Mouse (Mus musculus): ENCODE measurements around the gene Creg2.
A peak's percentile ranks its signal among the peaks of the same experiment; 100 is the strongest.

Creg2 gene

DNA sequence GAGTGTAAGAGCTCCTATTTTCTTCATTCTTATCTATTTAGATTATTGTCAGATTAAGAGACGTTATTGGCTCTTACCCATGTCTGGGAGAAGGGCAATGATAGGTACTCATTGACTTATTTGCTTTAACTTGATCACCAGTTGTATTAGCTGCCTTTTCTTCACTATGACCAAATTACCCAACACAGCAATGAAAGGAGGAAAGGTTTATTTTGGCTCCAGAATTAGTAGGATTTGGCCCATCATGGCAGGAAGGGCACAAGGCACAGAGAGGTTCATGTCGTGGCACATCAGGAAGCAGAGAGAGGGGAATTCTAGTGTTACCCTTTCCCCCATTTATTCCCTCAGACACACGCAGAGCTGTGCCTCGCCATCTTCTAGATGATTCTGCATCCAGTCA is 1.8 kb upstream of the Creg2 start:
- DNase-seq (ENCODE audit: low read depth, low spot score), result no peak

DNA sequence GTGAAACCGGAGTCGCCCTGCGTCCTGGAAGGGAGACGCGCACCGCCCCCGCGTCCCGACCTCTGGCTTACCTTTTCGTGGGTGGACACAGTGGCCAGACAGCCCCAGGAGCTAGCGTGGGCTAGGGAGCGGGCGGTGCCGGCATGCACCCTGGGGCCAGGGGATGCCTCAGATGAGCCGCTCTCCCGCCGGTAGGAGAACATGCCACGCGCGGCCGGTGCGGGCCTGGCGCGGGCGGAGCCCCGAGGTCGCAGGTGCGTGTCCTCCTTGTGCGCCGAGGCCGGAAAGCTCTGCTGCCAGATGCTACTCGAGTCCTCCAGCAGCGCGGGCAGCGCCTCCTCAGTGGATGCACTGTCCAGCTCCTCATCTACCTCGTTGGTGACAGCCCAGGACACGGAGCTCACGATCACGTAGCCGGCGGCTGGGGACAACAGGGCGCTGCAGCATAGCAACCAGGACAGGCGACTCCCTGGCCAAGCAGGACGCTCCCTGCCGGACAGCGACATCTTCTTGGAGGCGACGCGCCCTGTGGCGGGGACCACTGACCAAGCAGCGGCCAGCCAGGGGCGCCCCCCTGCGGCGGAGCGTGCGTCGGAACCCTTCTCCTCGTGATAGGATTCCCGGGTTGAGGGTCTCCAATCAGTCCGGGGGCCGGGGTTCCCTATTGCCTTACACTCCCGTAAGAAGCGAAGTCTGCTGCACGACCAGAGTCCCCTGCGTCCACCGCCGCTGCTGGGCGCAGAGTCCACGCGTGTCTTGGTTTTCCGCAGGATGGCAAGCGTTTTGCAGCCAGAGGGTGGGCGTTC is 636 bp downstream of the Creg2 start:
- no peak for DNase-seq (ENCODE audit: low read depth, low spot score)

DNA sequence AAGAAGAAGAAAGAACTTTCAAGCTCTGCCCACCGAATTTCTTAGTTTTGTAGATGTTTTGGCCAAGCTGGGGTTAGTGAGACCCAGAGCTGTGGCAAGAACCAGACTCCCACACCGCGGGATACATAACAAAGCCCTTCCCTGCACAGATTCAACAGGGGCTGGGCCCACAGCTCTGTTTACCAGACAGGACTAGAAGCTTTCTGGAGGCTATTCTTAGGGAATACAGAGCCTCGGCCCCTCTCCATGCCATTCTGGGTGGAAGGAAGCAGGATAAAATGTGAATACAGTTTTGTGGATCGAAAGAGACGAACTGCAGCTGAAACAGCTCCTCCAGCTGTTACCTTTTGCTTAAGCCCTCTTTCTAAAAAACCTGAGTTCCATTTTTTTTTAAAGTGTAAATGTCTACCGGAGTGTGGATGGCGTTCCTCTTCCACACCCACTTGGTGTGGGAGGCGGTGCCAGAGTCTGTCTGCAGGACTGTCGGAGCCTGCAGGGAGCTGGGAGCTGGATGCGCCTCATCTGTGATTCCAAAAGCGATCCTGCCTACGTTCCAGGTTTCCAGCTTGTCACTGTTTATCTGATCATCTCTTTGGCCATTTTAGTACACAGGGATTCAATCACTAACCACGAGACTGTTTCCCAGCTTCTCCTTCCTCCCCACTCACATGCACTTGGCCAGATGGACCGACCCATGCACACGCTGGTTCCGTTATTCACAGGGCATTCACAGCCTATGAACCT is 1.4 kb downstream of the Creg2 start:
- DNase-seq (ENCODE audit: low read depth, low spot score), result peak; percentile 70

DNA sequence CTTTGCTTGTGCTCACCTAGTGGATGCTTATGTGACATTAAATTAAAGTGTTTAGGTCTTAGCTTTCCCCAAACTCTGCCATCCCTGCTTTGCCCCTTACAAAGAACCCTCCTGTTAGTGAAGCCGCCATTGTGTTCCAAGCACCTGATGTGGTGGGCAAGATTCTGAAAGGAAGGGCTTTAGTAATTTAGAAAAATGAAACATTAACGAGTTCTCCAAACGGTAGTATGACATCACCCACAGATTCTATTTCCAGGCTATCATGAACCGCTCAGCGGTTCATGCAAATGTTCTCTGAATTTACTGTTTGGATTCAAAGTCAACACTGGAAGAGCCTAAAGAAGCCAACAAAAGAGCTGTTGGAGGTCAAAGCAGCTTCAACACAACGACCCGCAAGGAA is 2.7 kb downstream of the Creg2 start:
- DNase-seq (ENCODE audit: low read depth, low spot score), result no peak

DNA sequence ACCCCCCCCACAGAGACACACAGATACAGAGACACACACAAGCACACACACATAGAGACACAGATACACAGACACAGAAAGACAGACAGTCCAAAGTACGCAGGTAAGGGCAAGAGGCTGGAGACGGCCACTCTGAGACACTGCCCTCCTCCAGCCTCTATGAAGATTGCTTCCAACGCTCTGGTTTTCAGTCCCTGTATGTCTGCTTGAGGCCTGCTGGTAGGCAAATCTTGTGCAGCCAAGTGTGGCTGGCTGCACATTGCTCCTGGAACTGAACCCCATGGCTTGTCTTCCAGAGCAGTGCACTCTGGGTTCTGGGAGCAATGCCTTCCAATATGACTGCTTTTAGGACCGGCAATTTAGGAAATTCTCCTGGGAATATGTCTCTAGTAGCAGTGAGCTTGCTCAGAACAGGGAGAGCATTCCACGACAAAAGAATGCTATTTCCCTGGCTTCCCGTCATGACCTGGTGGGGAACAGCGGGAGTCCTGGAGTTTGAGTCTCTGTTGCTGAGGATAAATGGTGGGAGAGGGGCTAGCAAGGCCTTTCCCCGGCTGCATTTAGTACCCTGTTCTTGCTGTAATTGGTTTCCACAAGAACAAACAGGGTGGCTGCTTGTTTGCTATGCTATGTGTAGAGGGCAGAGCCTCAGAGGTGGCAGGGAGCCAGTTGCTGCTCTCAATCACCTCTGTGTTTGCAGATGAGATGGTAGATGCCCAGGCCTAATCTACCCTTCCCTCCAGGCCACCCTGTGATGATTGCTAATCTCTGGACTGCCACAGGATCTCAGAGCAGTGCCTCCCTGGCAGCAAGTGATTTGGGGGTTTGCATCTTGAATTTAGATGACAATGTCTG is 5.1 kb downstream of the Creg2 start:
- DNase-seq (ENCODE audit: low read depth, low spot score), result no peak

DNA sequence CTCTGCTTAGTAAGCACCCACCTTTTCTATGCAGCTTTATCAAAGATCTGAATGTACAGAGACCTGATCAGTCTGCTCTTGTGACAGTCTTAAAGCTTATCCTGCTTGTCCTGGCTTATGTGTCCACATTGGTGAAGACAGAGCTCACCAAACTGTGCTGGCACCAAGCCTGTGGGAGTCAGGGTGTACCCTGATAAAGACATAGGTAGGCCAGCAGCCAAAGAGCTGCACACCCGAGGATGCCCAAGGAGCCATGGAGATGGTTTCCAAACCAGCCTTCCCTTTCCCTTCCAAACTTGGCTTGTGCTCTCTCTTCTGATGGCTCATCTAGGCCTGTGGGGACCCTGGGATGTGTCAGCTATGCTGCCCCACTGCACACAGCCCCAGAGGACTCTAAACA is 6.9 kb downstream of the Creg2 start:
- no peak for DNase-seq (ENCODE audit: low read depth, low spot score)

DNA sequence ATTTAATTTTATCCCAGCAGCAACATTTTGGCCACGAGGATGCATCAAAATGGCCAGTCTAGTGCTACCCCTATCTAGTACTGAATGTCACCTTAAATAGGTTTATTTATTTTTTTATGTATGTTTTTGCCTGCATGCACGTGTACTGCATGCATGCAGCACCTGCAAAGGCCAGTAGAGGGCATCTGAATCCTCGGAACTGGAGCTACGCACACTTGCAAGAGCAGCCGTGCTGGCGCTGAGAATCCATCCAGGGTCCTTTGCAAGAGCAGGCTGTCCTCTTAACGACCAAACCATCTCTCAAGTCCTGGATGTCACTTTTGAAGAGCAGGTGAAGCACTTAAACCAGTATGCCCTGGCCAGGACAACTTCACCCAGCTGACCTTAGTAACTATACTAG is 9.6 kb downstream of the Creg2 start:
- DNase-seq (ENCODE audit: low read depth, low spot score), result peak; percentile 68

DNA sequence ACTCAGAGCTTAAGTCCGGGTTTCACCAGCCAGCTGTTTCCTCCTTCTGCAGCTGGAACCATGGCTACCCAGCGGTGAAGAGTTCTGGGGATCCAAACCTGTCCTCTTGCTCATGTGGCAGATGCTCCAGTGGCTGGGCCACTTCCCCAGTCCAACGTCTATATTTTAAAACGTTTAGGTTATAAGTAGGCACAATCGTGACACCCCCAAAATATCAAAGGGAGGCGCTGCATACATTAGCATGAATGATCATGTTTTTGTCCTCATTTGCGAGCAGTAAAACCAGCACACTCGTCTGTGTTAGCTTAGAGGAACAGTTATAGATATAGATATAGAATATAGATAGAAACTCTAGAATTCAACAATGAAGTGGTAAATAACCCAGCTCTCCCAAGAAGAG is 14.1 kb downstream of the Creg2 start:
- DNase-seq (ENCODE audit: low read depth, low spot score), result no peak

DNA sequence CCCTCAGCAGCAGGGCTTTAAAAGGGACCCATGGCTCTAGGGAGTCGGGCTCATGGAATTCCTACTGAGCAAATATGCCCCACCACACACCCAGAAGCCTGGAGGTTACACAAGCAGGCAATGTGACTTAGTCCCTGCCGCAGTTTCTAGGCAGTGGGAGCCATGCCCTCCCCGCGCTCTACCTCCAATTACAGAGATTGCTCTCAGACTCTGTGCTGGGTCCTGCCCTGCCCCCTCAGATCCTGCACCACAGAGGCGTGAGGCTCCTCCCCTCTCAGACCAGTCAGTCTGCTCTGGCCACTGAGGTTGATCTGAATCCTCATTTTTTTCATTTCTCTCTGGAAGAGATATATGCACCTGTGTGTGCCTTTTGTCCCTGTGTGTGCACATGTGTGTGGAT is 14.6 kb downstream of the Creg2 start:
- peak; percentile 25 for DNase-seq (ENCODE audit: low read depth, low spot score)

DNA sequence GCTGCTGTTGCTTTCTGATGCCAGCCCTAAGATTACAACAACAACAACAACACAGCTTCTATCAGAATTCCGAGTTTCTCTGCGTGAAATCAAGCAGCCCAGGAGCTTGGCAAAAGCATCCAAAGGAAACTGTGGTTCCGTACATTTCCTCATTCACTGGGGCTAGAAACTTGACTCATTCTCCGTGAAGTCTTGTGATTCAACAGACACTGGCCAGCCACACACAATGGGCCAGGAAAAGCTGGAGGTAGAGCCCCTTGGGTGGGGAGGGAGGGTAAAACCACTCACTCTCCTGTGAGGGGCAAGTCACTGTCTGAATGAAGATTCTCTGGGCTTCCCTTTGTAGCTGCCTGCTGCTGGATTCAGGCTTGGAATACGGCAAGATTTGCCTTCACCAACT is 15.1 kb downstream of the Creg2 start:
- DNase-seq (ENCODE audit: low read depth, low spot score), result no peak

DNA sequence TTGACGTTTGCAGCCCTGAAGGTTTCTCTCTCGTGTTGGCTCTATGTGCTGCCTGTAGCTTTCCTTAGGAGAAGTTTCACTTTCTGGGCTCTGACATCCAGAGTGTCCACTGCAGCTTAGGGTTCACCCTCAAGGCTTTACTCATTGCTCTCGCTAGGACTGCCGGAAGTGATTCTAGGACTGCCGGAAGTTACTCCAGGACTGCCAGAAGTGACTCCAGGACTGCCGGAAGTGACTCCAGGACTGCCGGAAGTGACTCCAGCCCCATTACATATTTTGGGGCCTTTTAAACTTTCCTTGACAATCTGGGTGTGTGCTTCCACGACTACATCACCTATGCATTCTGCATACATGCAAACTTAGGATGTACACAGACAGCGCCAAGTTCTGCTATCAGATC is 22.7 kb downstream of the Creg2 start:
- peak; percentile 69 for DNase-seq (ENCODE audit: low read depth, low spot score)

DNA sequence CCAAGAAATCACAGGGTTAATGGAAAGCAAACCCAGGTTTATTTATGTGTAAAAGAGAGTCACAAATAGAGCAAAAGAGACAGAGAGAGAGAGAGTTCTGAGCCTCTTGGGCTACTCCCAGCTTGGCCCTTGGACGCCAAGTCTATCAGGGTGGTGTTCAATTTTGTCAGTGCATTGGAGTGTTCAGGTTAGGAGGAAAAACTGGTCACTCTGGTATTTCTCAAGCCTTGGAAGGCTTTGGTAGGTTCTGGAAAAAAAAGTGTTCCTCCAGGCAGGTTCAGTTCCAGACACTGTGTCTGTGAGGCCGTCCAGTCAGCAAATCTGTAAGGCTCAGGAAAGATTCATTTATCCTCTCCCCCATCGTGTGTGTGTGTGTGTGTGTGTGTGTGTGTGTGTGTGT is 25.8 kb downstream of the Creg2 start:
- no peak for DNase-seq (ENCODE audit: low read depth, low spot score)

DNA sequence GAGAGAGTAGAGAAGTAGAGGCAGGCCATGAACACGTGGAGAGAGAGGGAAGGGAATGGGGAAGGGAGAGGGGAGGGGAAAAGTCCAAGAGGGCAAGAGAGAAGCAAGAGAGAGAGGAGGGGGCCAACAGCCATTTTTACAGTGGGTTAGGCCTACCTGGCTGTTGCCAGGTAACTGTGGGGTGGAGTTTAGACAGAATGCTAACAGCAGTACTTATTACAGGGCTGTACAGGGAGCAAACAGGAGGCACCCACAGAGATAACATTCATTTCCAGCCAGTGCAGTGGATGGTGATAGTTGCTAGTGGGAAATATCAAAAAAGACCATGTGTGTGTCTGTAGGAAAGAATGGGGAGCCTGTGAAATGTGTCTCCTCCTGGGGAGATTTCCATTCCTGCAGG is 27.5 kb downstream of the Creg2 start:
- peak; percentile 11 for DNase-seq (ENCODE audit: low read depth, low spot score)

DNA sequence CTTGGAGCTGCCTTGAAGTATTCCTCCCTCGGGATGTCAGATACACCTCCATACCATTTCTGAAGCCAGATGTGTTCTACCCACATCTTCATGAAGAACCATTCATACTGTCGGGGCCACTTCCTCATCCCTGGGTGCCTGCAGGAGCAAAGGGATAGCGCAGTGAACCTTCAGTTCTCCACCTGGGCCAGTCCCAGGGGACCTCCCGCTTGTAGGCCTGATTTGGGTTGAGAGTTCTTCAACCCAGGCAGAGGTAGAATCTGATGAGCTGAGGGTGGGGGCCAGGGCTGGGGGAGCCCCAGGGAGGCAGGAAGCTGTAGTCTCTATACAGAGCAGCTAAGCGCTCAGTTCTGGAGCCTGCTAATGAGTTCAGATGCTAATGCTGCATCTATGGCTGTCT is 28.2 kb downstream of the Creg2 start:
- DNase-seq (ENCODE audit: low read depth, low spot score), result no peak

DNA sequence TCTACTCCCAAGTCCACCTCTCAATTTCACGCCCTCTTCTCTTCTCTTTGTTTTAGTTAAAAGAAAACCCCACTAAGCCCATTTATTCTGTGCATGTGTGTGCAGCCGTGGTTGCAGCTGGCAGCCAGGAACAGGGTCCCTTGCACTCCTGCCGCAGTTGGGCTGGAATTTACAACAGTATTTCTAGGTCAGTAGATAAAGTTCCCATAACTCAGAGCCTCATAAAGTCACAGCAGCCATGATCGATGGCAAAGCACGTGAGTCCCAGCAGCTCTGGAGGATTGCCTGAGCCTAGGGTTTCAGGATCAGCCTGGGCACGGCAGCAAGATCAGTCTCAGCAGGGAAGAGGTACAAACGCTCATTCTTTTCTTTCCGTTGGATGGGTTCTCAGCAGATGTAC is 32.8 kb downstream of the Creg2 start:
- DNase-seq (ENCODE audit: low read depth, low spot score), result no peak

DNA sequence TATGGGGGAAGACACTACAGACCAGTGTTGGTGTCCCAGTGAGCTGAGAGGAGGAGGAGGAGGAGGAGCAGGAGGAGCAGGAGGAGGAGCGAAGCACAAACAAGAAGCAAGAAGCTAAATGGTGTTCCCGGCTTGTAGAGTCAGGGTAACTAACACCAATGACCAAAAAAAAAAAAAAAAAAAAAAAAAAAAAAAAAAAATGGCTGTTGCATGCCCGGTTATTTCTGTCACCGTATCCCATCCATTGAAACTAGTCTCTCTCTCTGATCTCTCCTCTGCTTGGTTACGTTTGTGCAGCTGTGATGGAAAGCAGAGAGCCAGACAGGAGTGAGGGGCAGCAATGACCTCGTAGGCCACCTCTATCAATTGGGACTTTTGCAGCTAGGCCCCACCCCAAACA is 35.7 kb downstream of the Creg2 start:
- peak; percentile 9 for DNase-seq (ENCODE audit: low read depth, low spot score)

DNA sequence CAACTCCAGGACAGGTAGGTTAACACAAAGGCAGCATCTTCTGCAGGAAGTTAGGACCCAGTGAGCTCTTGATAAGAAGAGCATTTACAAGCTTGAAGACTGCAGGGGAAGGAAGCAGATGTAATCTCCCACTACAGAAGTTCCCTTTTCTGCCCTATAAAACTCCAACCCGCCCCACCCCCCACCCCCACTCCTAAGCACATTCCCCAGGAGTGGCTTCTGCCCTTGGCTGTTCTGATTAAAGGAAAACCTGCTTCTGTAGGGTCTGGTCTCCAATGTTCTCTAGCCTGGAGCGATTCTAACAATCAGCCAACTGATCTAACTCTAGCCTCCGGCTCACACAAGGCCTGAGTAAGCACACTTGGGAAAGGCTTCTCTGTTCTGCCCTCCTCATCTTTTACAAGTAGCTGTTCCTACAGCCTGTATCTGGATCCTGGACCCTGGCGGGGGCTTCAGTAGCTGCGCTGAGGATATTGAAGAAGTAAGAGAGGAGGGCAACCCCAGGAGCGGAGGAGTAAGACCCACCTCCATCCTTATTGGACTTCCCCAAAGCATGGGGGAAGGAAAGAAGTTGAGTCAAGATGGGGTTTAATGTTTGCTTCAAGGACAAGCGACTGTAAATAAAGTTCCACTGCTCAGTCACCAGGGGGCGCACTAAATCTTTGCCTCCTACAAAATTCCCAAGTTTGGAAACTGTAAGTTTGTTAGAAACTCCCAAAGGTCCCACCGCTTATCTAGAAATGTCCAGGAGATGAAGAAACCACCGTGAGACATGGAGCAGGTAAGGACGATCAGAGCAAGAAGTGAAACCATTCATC is 36.6 kb downstream of the Creg2 start:
- peak; percentile 82 for DNase-seq (ENCODE audit: low read depth, low spot score)

DNA sequence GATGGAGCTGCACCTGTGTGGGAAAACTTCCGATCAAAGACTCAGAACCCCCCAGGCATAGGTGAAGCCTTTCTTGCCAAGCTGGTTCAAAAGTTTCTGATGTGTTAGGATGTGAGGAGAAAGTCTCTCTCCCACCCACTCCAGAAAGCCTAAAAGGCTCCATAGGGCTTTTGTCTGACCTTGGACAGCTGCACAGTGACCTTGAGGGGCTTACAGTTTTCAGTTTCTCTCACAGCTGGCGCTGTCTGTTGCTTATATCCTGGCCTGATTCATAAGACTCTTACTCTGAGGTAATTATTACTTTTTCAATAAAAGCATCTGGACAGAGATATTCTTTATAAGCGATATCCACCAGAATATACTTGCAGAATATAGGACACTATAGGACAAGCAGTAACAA is 38.2 kb downstream of the Creg2 start:
- DNase-seq (ENCODE audit: low read depth, low spot score), result no peak

DNA sequence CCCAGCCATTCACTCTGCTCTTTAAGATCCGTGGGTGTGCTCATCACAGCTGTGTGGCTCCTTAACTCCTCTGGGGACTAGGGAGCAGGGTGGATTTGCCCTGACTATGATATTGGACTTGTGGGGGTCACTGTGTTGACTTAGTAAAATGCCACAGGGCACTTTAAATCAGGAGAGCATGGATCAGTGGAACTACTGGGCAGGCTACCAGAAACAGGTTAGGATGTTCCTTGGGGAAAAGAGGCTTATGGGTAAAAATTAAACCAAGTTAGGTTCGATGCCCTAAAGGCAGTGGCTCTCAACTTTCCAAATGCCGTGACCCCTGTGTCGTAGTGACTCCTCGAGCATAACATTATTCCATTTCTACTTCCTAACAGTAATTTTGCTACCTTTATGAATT is 38.8 kb downstream of the Creg2 start:
- DNase-seq (ENCODE audit: low read depth, low spot score), result no peak

DNA sequence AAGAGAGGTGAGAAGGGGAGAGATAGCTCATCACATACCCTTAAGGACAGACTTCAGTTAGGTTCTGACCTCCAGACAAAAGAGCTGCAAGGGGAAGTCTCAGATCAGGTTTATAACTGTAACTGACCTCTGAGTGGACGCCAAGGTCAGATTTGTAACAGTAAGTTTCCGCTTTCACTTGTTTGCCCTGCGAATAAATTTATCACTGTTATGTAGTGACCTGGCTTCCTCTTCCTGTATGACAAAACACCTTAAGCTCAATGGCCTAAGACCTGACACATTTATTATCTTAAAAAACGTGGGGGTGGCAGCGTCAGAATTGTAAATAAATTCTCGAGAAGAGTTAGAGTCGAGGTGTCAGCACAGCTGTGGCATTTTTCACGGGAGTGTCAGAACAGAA is 42.7 kb downstream of the Creg2 start:
- DNase-seq (ENCODE audit: low read depth, low spot score), result no peak

DNA sequence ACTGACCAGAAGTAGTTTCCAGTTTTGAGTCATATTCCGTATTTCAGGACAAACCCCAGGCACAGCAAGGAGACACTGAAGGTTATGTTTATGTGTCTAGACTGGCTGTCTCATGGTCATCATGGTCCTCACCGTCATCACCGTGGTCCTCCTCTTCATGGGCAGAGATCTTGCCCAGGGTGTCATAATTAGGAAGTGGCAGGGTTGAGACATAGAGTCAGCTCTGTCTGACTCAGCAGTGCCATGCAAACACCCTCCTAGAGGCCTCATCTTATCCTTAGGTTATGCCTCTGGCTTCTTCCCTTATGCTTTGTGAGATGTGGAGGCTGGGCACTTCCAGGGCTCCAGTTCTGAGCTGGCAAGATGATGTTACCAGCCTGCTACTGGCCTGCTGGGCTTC is 48.8 kb downstream of the Creg2 start:
- no peak for DNase-seq (ENCODE audit: low read depth, low spot score)

DNA sequence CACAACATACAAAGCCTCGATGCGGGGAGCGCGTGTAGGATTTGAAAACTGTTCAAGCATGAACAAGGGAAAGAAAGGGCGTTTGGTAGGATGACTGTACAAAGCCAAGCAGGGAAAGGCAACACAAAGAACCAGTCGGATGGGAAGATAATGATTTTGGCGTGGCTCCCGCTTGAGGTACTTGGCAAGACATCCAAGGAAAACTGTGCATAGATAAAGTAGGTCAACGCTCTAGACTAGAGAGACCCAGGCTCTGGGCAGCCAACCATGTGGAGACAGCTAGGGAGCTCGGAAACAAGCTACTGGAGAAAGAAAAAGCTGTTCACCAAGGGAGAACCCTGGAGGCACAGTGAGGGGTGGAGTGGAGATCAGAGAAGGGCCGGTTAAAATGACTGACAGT is 52.5 kb downstream of the Creg2 start:
- DNase-seq (ENCODE audit: low read depth, low spot score), result no peak
